Comparison of ENCODE assay signal across 12 mouse cellular contexts in the genomic region with DNA sequence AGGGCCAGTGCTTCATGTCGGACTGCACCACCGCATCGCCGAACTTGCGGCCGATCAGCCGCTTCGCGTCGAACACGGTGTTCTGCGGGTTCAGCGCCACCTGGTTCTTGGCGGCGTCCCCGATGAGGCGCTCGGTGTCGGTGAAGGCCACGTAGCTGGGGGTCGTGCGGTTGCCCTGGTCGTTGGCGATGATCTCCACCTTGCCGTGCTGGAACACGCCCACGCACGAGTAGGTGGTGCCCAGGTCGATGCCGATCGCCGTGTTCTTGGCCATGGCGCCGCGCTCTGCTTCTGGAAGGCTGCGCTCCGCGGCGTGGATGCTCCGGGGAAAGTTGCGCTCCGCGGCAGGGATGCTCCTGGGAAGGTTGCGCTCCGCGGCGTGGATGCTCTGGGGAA. TPM values are rescaled to one million over a fixed set of nuclear protein-coding genes. Genes with fewer than 3 reads are reported as not detected.
A peak's percentile ranks its signal among the peaks of the same experiment; 100 is the strongest.
DNase-seq lines count a peak whose midpoint lies in the region; ATAC-seq and TF ChIP-seq lines count a peak whose summit lies in the region.
"Not testable (repeated sequence)": the region's sequence is repeated elsewhere in the genome, so short reads cannot be mapped to it uniquely, and the experiment has no call there.
"Had no signal": no experiment of that assay in that cellular context is flagged by ENCODE, and none has a peak within 500 bp of the region (broad histone marks: within the 10 kb centered on the region; RNA-seq: fewer than 3 reads in every experiment).

No protein-coding gene starts in this region.

- H3K4me2 ChIP-seq in hindbrain, embryonic 16.5 days (ENCODE audit: low read length) = peak overlapping the region; percentile 63
- peak overlapping the region; percentile 88 for H3K4me2 ChIP-seq in midbrain, embryonic 16.5 days (ENCODE audit: low read length)
- H3K4me2 ChIP-seq in stomach, embryonic 15.5 days = peak overlapping the region; percentile 63

- peaks cover 41% of the 10 kb centered on the region; the same call in 1 of the 2 replicates for H3K27me3 ChIP-seq in heart, embryonic 10.5 days (ENCODE audit: insufficient read depth, poor library complexity, severe bottlenecking)
- not testable (repeated sequence) for H3K27me3 ChIP-seq in hindbrain, embryonic 16.5 days (replicated peaks; ENCODE audit: control insufficient read depth, insufficient read depth, low read length); midbrain, embryonic 16.5 days (ENCODE audit: control insufficient read depth, insufficient read depth, low read depth, low read length); stomach, embryonic 15.5 days (replicated peaks)
- peaks cover 58% of the 10 kb centered on the region for H3K27me3 ChIP-seq in limb, embryonic 10.5 days (ENCODE audit: low read depth, poor library complexity, severe bottlenecking)

- not testable (repeated sequence) for DNase-seq in heart, embryonic 10.5 days (ENCODE audit: low spot score); limb, embryonic 10.5 days (ENCODE audit: low spot score); lung, adult 2 months

- not testable (repeated sequence) for H3K4me1 ChIP-seq in heart, embryonic 10.5 days; hindbrain, embryonic 16.5 days (ENCODE audit: control insufficient read depth, insufficient read depth, low read depth, low read length); limb, embryonic 10.5 days; lung, adult 2 months (ENCODE audit: control insufficient read depth, insufficient read depth, low read length); midbrain, embryonic 16.5 days (ENCODE audit: control insufficient read depth, insufficient read depth, low read length); stomach, embryonic 15.5 days

- not testable (repeated sequence) for H3K9me3 ChIP-seq in heart, embryonic 10.5 days; hindbrain, embryonic 16.5 days (ENCODE audit: control insufficient read depth, low read length); limb, embryonic 10.5 days (replicated peaks); midbrain, embryonic 16.5 days (replicated peaks; ENCODE audit: control insufficient read depth, low read length, poor library complexity, severe bottlenecking); stomach, embryonic 15.5 days

- H3K36me3 ChIP-seq in heart, embryonic 10.5 days; hindbrain, embryonic 16.5 days (ENCODE audit: control insufficient read depth, insufficient read depth, low read length); limb, embryonic 10.5 days; midbrain, embryonic 16.5 days (ENCODE audit: control insufficient read depth, insufficient read depth, low read length); stomach, embryonic 15.5 days: not testable (repeated sequence)

- not testable (repeated sequence) for TF ChIP-seq POLR2A in lung, adult 2 months (IDR thresholded peaks at IDR 0.05; ENCODE audit: borderline replicate concordance, extremely low read depth, low read depth, low read length)

- H3K4me3 ChIP-seq in heart, embryonic 10.5 days = peak overlapping the region; percentile 58
- peak overlapping the region; percentile 40 for H3K4me3 ChIP-seq in hindbrain, embryonic 16.5 days (ENCODE audit: low read length)
- peak overlapping the region; percentile 57 for H3K4me3 ChIP-seq in limb, embryonic 10.5 days
- peak overlapping the region; percentile 67 for H3K4me3 ChIP-seq in lung, adult 2 months (replicated peaks; ENCODE audit: extremely low read depth, low read depth, low read length)
- H3K4me3 ChIP-seq in midbrain, embryonic 16.5 days (ENCODE audit: low read depth, low read length) = peak overlapping the region; percentile 48
- H3K4me3 ChIP-seq in stomach, embryonic 15.5 days (replicated peaks) = peak overlapping the region; percentile 56

- 4% methylated on average over 26 of the region's 47 CpGs for WGBS in heart, embryonic 10.5 days
- WGBS in hindbrain, embryonic 16.5 days = under 1% methylated on average over 15 of the region's 47 CpGs
- WGBS in limb, embryonic 10.5 days = under 1% methylated on average over 31 of the region's 47 CpGs
- 0% methylated on average over 20 of the region's 47 CpGs for WGBS in lung, adult 2 months
- under 1% methylated on average over 23 of the region's 47 CpGs for WGBS in midbrain, embryonic 16.5 days
- WGBS in stomach, embryonic 15.5 days = 1% methylated on average over 30 of the region's 47 CpGs

- not testable (repeated sequence) for TF ChIP-seq CTCF in lung, adult 2 months (IDR thresholded peaks at IDR 0.05; ENCODE audit: insufficient read depth, low read length)

- ATAC-seq in activated CD4-positive, CD25-positive, alpha-beta regulatory T cell, adult 4 months = peak; percentile 28
- ATAC-seq in erythroblast, adult 5-6 weeks (replicated peaks; ENCODE audit: low FRiP score, poor library complexity, severe bottlenecking) = peak; percentile 42
- peak; percentile 65 for ATAC-seq in hindbrain, embryonic 16.5 days
- peak; percentile 69 for ATAC-seq in midbrain, embryonic 16.5 days
- ATAC-seq in stomach, embryonic 15.5 days (ENCODE audit: insufficient read depth, low FRiP score, low read depth) = peak; percentile 9; the same call in 1 of the 2 replicates

- H3K27ac ChIP-seq in heart, embryonic 10.5 days; hindbrain, embryonic 16.5 days (ENCODE audit: low read depth, low read length); limb, embryonic 10.5 days; midbrain, embryonic 16.5 days (ENCODE audit: low read length); stomach, embryonic 15.5 days: not testable (repeated sequence)

- H3K9ac ChIP-seq in hindbrain, embryonic 16.5 days (ENCODE audit: low read depth, low read length); stomach, embryonic 15.5 days: not testable (repeated sequence)
- peak overlapping the region; percentile 34; the same call in 1 of the 2 replicates for H3K9ac ChIP-seq in midbrain, embryonic 16.5 days (ENCODE audit: low read depth, low read length)

RNA-seq across cellular contexts. Expression of gene Hspa1b, which starts 0.3 kb away (rescaled TPM):
- 1 to 10 TPM in 1 of 2 experiments, not detected in 1; 7.0 TPM for polyA plus RNA-seq in activated CD4-positive, CD25-positive, alpha-beta regulatory T cell, adult 4 months (2017; shearing (Covaris generic))
- 4.0 and 7.3 TPM in 2 replicates for total RNA-seq in erythroblast, adult 5-6 weeks (2015; ENCODE audit: low replicate concordance)
- 4.3 and 7.9 TPM in 2 replicates for total RNA-seq in erythroblast, adult 5-6 weeks (2017; ENCODE audit: low replicate concordance)
- 0.20 TPM in 1 of 2 replicates, not detected in the other for polyA plus RNA-seq in heart, embryonic 10.5 days (2016; fragmentation: Nextera tagmentation; extraction: Ambion mirVana)
- 0.45 and 0.74 TPM in 2 replicates for polyA plus RNA-seq in hindbrain, embryonic 16.5 days (2015; fragmentation: Nextera tagmentation; extraction: Ambion mirVana)
- 0.08 and 0.14 TPM in 2 replicates for polyA plus RNA-seq in limb, embryonic 10.5 days (2016; fragmentation: Nextera tagmentation; extraction: Ambion mirVana)
- polyA plus RNA-seq in lung, adult 2 months (2012; rRNA removed) = 20.1 and 93.1 TPM in 2 replicates
- polyA plus RNA-seq in midbrain, embryonic 16.5 days (2015; fragmentation: Nextera tagmentation; extraction: Ambion mirVana) = 0.24 TPM in 1 of 2 replicates, not detected in the other
- polyA plus RNA-seq in stomach, embryonic 15.5 days (2015; fragmentation: Nextera tagmentation; extraction: Ambion mirVana) = 0.34 and 0.90 TPM in 2 replicates

RNA-seq across cellular contexts. Expression of gene Gm20481, which starts 11.0 kb away (rescaled TPM):
- not detected for polyA plus RNA-seq in activated CD4-positive, CD25-positive, alpha-beta regulatory T cell, adult 4 months (2017; shearing (Covaris generic))
- not detected in 2 replicates for total RNA-seq in erythroblast, adult 5-6 weeks (2015; ENCODE audit: low replicate concordance)
- total RNA-seq in erythroblast, adult 5-6 weeks (2017; ENCODE audit: low replicate concordance) = not detected in 2 replicates
- 0.52 TPM in 1 of 2 replicates, not detected in the other for polyA plus RNA-seq in heart, embryonic 10.5 days (2016; fragmentation: Nextera tagmentation; extraction: Ambion mirVana)
- not detected in 2 replicates for polyA plus RNA-seq in hindbrain, embryonic 16.5 days (2015; fragmentation: Nextera tagmentation; extraction: Ambion mirVana)
- not detected in 2 replicates for polyA plus RNA-seq in limb, embryonic 10.5 days (2016; fragmentation: Nextera tagmentation; extraction: Ambion mirVana)
- not detected in 2 replicates for polyA plus RNA-seq in lung, adult 2 months (2012; rRNA removed)
- polyA plus RNA-seq in midbrain, embryonic 16.5 days (2015; fragmentation: Nextera tagmentation; extraction: Ambion mirVana) = not detected in 2 replicates
- polyA plus RNA-seq in stomach, embryonic 15.5 days (2015; fragmentation: Nextera tagmentation; extraction: Ambion mirVana) = not detected in 2 replicates
- total RNA-seq: adrenal gland, postnatal 36 days; gastrocnemius, postnatal 36 days; left cerebral cortex, postnatal 4 days had no signal
- polyA plus RNA-seq: C2C12 had no signal

RNA-seq across cellular contexts. Expression of gene Hspa1a, which starts 13.2 kb away (rescaled TPM):
- polyA plus RNA-seq in activated CD4-positive, CD25-positive, alpha-beta regulatory T cell, adult 4 months (2017; shearing (Covaris generic)) = 1 to 10 TPM in 1 of 2 experiments, under 1 TPM in 1; 0.17 to 5.1 TPM
- 1.5 and 2.9 TPM in 2 replicates for total RNA-seq in erythroblast, adult 5-6 weeks (2015; ENCODE audit: low replicate concordance)
- total RNA-seq in erythroblast, adult 5-6 weeks (2017; ENCODE audit: low replicate concordance) = 5.0 and 5.4 TPM in 2 replicates
- polyA plus RNA-seq in heart, embryonic 10.5 days (2016; fragmentation: Nextera tagmentation; extraction: Ambion mirVana) = 1.8 and 2.4 TPM in 2 replicates
- 15.3 and 18.1 TPM in 2 replicates for polyA plus RNA-seq in hindbrain, embryonic 16.5 days (2015; fragmentation: Nextera tagmentation; extraction: Ambion mirVana)
- 1.1 and 1.4 TPM in 2 replicates for polyA plus RNA-seq in limb, embryonic 10.5 days (2016; fragmentation: Nextera tagmentation; extraction: Ambion mirVana)
- polyA plus RNA-seq in lung, adult 2 months (2012; rRNA removed) = 12.9 and 66.3 TPM in 2 replicates
- 13.4 and 19.3 TPM in 2 replicates for polyA plus RNA-seq in midbrain, embryonic 16.5 days (2015; fragmentation: Nextera tagmentation; extraction: Ambion mirVana)
- 9.9 and 12.1 TPM in 2 replicates for polyA plus RNA-seq in stomach, embryonic 15.5 days (2015; fragmentation: Nextera tagmentation; extraction: Ambion mirVana)

RNA-seq across cellular contexts. Expression of gene Hspa1l, which starts 13.8 kb away (rescaled TPM):
- under 1 TPM in 1 of 2 experiments, not detected in 1; 0.46 TPM for polyA plus RNA-seq in activated CD4-positive, CD25-positive, alpha-beta regulatory T cell, adult 4 months (2017; shearing (Covaris generic))
- not detected in 2 replicates for total RNA-seq in erythroblast, adult 5-6 weeks (2015; ENCODE audit: low replicate concordance)
- total RNA-seq in erythroblast, adult 5-6 weeks (2017; ENCODE audit: low replicate concordance) = not detected in 2 replicates
- 1.6 and 1.7 TPM in 2 replicates for polyA plus RNA-seq in heart, embryonic 10.5 days (2016; fragmentation: Nextera tagmentation; extraction: Ambion mirVana)
- 1.4 and 1.6 TPM in 2 replicates for polyA plus RNA-seq in hindbrain, embryonic 16.5 days (2015; fragmentation: Nextera tagmentation; extraction: Ambion mirVana)
- polyA plus RNA-seq in limb, embryonic 10.5 days (2016; fragmentation: Nextera tagmentation; extraction: Ambion mirVana) = 0.58 and 0.85 TPM in 2 replicates
- 0.81 and 1.3 TPM in 2 replicates for polyA plus RNA-seq in lung, adult 2 months (2012; rRNA removed)
- 2.0 and 2.4 TPM in 2 replicates for polyA plus RNA-seq in midbrain, embryonic 16.5 days (2015; fragmentation: Nextera tagmentation; extraction: Ambion mirVana)
- 0.49 and 0.89 TPM in 2 replicates for polyA plus RNA-seq in stomach, embryonic 15.5 days (2015; fragmentation: Nextera tagmentation; extraction: Ambion mirVana)

RNA-seq across cellular contexts. Expression of gene Lsm2, which starts 22.9 kb away (rescaled TPM):
- polyA plus RNA-seq in activated CD4-positive, CD25-positive, alpha-beta regulatory T cell, adult 4 months (2017; shearing (Covaris generic)) = 10 to 100 TPM; 45.5 to 61.3 TPM
- total RNA-seq in erythroblast, adult 5-6 weeks (2015; ENCODE audit: low replicate concordance) = 46.8 and 50.3 TPM in 2 replicates
- 11.2 and 16.7 TPM in 2 replicates for total RNA-seq in erythroblast, adult 5-6 weeks (2017; ENCODE audit: low replicate concordance)
- 197 and 247 TPM in 2 replicates for polyA plus RNA-seq in heart, embryonic 10.5 days (2016; fragmentation: Nextera tagmentation; extraction: Ambion mirVana)
- 106 and 113 TPM in 2 replicates for polyA plus RNA-seq in hindbrain, embryonic 16.5 days (2015; fragmentation: Nextera tagmentation; extraction: Ambion mirVana)
- 320 and 365 TPM in 2 replicates for polyA plus RNA-seq in limb, embryonic 10.5 days (2016; fragmentation: Nextera tagmentation; extraction: Ambion mirVana)
- 42.3 and 51.6 TPM in 2 replicates for polyA plus RNA-seq in lung, adult 2 months (2012; rRNA removed)
- polyA plus RNA-seq in midbrain, embryonic 16.5 days (2015; fragmentation: Nextera tagmentation; extraction: Ambion mirVana) = 97.2 and 107 TPM in 2 replicates
- polyA plus RNA-seq in stomach, embryonic 15.5 days (2015; fragmentation: Nextera tagmentation; extraction: Ambion mirVana) = 175 and 182 TPM in 2 replicates

Comparison
In these comparisons a context has a peak if more than half of its experiments do, and no peak if none do; other contexts are left out.
1. ATAC-seq: peak in every context shown above with its lines; median percentile 69 in midbrain, embryonic 16.5 days; 65 in hindbrain, embryonic 16.5 days; 42 in erythroblast, adult 5-6 weeks; 28 in activated CD4-positive, CD25-positive, alpha-beta regulatory T cell, adult 4 months; 9 in stomach, embryonic 15.5 days.